In genomic region chr11:46205639-46206409, GRCm38 (mm10) we compare ENCODE assay signal across 12 mouse cellular contexts. TPM values are rescaled to one million over a fixed set of nuclear protein-coding genes. Genes with fewer than 3 reads are reported as not detected.
DNase-seq lines count a peak whose midpoint lies in the region; ATAC-seq and TF ChIP-seq lines count a peak whose summit lies in the region.
"Had no signal": no experiment of that assay in that cellular context is flagged by ENCODE, and none has a peak within 500 bp of the region (broad histone marks: within the 10 kb centered on the region; RNA-seq: fewer than 3 reads in every experiment).

No protein-coding gene starts in this region.

- no peak overlapping the region for H3K27ac ChIP-seq in kidney, postnatal 0 days
- H3K27ac ChIP-seq in intestine, embryonic 16.5 days (ENCODE audit: low read length) = peak overlapping the region; percentile 82
- H3K27ac ChIP-seq: liver, embryonic 14.5 days; midbrain, embryonic 12.5 days had no signal

- H3K36me3 ChIP-seq in kidney, postnatal 0 days (ENCODE audit: insufficient read depth, low read length) = no peaks in the 10 kb centered on the region
- no peaks in the 10 kb centered on the region for H3K36me3 ChIP-seq in intestine, embryonic 16.5 days (ENCODE audit: control insufficient read depth, insufficient read depth, low read length)

- H3K4me3 ChIP-seq in kidney, postnatal 0 days (replicated peaks; ENCODE audit: low read depth, low read length) = no peak overlapping the region
- H3K4me3 ChIP-seq in intestine, embryonic 16.5 days (ENCODE audit: low read length) = no peak overlapping the region
- H3K4me3 ChIP-seq: midbrain, embryonic 12.5 days had no signal

- no peaks in the 10 kb centered on the region for H3K9me3 ChIP-seq in kidney, postnatal 0 days (replicated peaks; ENCODE audit: low read length)
- no peaks in the 10 kb centered on the region for H3K9me3 ChIP-seq in intestine, embryonic 16.5 days (ENCODE audit: control insufficient read depth, low read length)
- H3K9me3 ChIP-seq: midbrain, embryonic 12.5 days had no signal

- H3K4me2 ChIP-seq in kidney, postnatal 0 days (ENCODE audit: low read length) = no peak overlapping the region
- H3K4me2 ChIP-seq in intestine, embryonic 16.5 days (ENCODE audit: low read depth, low read length) = no peak overlapping the region
- H3K4me2 ChIP-seq: midbrain, embryonic 12.5 days had no signal

- 22% methylated on average over 17 of the region's 17 CpGs for WGBS in kidney, postnatal 0 days
- WGBS in intestine, embryonic 16.5 days = 40% methylated on average over 17 of the region's 17 CpGs

- H3K9ac ChIP-seq in kidney, postnatal 0 days (ENCODE audit: low read depth, low read length) = no peak overlapping the region
- H3K9ac ChIP-seq in intestine, embryonic 16.5 days (ENCODE audit: low read depth, low read length) = no peak overlapping the region
- H3K9ac ChIP-seq: liver, embryonic 14.5 days; midbrain, embryonic 12.5 days had no signal

- H3K27me3 ChIP-seq in kidney, postnatal 0 days (ENCODE audit: insufficient read depth, low read length) = no peaks in the 10 kb centered on the region
- H3K27me3 ChIP-seq in intestine, embryonic 16.5 days (replicated peaks; ENCODE audit: control insufficient read depth, insufficient read depth, low read length) = no peaks in the 10 kb centered on the region
- H3K27me3 ChIP-seq: midbrain, embryonic 12.5 days had no signal

- TF ChIP-seq CTCF in kidney, postnatal 0 days (IDR thresholded peaks at IDR 0.05; ENCODE audit: low read depth) = no peak

- peaks cover 15% of the 10 kb centered on the region; the same call in 1 of the 2 replicates for H3K4me1 ChIP-seq in kidney, postnatal 0 days (replicated peaks; ENCODE audit: insufficient read depth, low read length)
- H3K4me1 ChIP-seq in intestine, embryonic 16.5 days (ENCODE audit: control insufficient read depth, insufficient read depth, low read length) = peaks cover 13% of the 10 kb centered on the region
- H3K4me1 ChIP-seq: midbrain, embryonic 12.5 days had no signal

- peak; percentile 56 for ATAC-seq in frontal cortex, adult (ENCODE audit: low TSS enrichment)
- ATAC-seq in kidney, postnatal 0 days (replicated peaks; ENCODE audit: low FRiP score, low read depth) = no peak; the same call in 1 of the 2 replicates
- ATAC-seq in intestine, embryonic 16.5 days = peak; percentile 59

- DNase-seq in frontal cortex, postnatal 14 days (ENCODE audit: low spot score in 2 of 2) = no peak
- DNase-seq in kidney, postnatal 0 days (ENCODE audit: low spot score) = peak; percentile 82
- no peak for DNase-seq in kidney, adult 8-10 months
- DNase-seq in NIH3T3 (ENCODE audit: low read depth) = peak; percentile 43
- no peak for DNase-seq in right cerebral cortex, postnatal 4 days
- no peak for DNase-seq in cerebellum, postnatal 4 days (ENCODE audit: low spot score in 2 of 2)
- DNase-seq: cerebellum, adult 18-20 months had no signal

RNA-seq across cellular contexts. Expression of gene Fndc9, which starts 29.5 kb away (rescaled TPM):
- polyA plus RNA-seq in kidney, postnatal 0 days (2015; fragmentation: Nextera tagmentation; extraction: Ambion mirVana) = 0.11 TPM in 2 replicates
- 0.09 and 0.15 TPM in 2 replicates for polyA plus RNA-seq in intestine, embryonic 16.5 days (2015; fragmentation: Nextera tagmentation; extraction: Ambion mirVana)
- polyA plus RNA-seq: large intestine, adult 2 months; liver, embryonic 14.5 days had no signal

RNA-seq across cellular contexts. Expression of gene Nipal4, which starts 39.5 kb away (rescaled TPM):
- polyA plus RNA-seq in kidney, postnatal 0 days (2015; fragmentation: Nextera tagmentation; extraction: Ambion mirVana) = 0.54 and 0.76 TPM in 2 replicates
- 3.7 TPM in 2 replicates for polyA plus RNA-seq in intestine, embryonic 16.5 days (2015; fragmentation: Nextera tagmentation; extraction: Ambion mirVana)

Comparison
In these comparisons a context has a peak if more than half of its experiments do, and no peak if none do; other contexts are left out.
1. DNase-seq: peak in kidney, postnatal 0 days (single experiment) and NIH3T3 (single experiment); none in frontal cortex, postnatal 14 days (0 of 2), kidney, adult 8-10 months (0 of 2), right cerebral cortex, postnatal 4 days (single experiment) and cerebellum, postnatal 4 days (0 of 2).